Mouse (Mus musculus) layer of hippocampus, postnatal 25 days (tissue): Measurements from ENCODE around the gene Gm11992. TPM values are rescaled to one million over a fixed set of nuclear protein-coding genes. Genes with fewer than 3 reads are reported as not detected.

Experiments used
- DNase-seq, 2 experiments: peaks; one replicate each; pipeline ENCODE4 v3.0.0; 2022; ENCODE audit warnings: mixed read lengths in 2 of 2, low spot score in 1 of 2; ENCODE audit errors: extremely low spot score in 1 of 2
- total RNA-seq, 2 experiments: library from RNA; stranded (reverse); gene quantifications; 2 replicates each; pipeline ENCODE4 v1.2.3; 2021

The Gm11992 gene
- total RNA-seq: 1 to 10 TPM; 1.2 to 1.3 TPM

DNA sequence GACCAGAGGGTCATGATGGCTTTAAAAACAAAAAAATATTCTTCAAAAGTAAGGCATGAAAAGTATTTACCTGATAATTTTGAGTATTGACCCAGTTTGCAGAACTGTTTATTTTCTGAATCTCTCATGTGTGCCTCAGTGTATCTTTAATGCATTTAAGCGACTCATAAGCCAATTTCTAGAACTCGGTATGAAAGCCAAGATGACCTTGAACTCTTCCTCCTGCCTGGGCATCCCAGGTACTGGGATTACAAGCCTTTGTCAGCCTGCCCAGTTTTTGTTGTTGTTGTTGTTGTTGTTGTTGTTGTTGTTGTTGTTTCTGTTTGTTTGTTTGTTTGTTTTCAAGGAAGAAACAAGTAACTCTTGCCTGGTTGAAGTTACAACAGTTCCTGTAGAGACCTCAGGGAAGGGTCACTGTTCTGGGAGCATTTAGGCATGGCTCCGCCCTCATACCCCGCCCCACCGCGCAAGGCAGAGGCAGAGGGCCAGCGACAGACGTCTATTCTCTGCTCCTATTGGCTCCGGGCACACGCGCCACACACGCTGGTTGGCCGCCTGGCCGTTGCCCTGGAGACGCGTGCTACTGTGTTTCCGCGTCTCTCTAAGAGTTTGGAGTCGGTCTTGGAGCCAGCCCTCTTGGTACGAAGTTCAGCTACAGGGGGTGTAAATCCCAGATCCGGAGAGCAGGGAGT lies at the start of gene Gm11992:
Gm11992 (plus strand) TSS at position 584 of the 692 bp plus-strand sequence.
- DNase-seq: peak; percentile 59 to 66

DNA sequence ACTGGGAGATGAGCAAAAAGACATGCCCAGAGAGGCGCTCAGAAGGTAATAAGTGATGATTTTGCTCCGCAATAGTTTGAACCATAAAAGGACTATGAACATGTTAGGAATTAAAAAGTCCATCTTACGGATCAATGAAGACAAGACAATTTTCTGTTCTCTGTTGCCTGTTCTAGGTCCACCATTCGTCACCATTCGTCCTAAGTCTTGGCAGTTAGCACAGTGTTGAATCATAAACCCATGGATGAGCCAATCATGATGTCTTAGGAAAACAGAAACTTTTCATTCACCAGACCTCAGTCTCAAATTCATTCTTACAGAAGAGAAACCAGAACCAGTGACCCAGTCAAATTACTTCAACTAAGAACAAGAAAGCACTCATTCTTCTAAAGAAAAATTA lies 39.6 kb upstream of the Gm11992 start:
- no peak for DNase-seq

DNA sequence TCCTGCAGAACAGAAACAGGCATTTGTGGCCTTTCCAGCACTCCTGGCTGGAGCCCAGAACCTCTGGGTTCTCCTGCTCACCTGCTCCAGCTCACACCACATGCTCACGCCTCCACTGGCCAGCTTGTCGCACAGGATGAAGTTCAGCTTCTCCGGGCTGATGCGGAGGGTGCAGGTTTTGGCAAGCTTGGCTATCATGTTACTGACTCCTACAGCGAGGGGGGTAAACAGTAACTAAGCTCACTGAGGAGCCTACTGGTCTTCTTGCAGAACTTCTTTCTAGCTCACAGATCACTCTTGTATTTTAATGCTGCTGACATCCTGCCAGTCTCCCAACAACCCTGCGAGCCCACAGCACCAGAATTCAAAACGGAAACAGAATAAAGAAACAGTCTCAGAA lies 38.0 kb upstream of the Gm11992 start:
- peak in 1 of 2 experiments; percentile 9 for DNase-seq

DNA sequence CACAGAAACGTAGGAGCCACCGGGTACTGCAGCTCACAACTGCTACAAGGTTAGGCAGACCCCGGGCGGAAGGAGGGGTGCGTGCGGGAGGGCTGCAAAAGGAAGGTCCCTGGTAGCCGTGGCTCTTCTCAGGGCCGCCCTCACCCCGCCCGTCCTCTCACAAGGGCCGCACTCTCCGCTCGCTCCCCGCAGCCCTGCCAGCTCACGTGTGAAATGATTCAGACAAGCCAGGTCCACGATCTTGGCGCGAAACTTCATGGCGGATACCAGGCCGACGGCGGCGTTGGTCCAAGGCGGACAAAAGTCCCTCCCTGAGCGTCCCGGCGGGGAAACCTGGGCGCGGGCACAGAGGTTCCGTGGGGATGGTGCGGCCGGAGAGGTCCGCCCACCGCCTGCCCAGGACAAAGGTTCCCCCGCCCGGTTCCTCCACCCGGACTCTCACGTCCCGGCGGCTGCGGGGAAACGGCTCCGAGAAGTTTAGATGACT lies 37.5 kb upstream of the Gm11992 start, which contains the start of gene Hus1:
Hus1 (minus strand) TSS at position 339 of the 487 bp plus-strand sequence.
- peak; percentile 72 to 75 for DNase-seq

DNA sequence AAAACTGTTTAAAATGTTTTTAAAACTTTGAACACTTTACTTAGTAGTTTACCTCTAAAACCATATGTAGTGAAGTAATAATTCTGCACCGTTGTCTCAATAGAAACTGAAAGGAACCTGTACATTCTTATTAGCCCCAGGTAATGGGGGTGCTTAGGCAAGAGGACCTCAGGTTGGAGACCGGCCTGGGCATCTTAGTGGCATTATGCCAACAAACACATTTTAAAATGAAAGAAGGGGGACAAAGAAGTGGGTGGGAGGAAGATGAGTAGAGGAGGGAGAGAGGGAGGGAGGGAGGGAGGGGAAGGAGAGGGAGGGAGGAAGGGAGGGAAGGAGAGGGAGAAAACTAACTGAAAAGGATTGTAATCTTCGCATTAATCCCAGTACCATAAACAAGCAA lies 37.0 kb upstream of the Gm11992 start:
- DNase-seq: no peak

DNA sequence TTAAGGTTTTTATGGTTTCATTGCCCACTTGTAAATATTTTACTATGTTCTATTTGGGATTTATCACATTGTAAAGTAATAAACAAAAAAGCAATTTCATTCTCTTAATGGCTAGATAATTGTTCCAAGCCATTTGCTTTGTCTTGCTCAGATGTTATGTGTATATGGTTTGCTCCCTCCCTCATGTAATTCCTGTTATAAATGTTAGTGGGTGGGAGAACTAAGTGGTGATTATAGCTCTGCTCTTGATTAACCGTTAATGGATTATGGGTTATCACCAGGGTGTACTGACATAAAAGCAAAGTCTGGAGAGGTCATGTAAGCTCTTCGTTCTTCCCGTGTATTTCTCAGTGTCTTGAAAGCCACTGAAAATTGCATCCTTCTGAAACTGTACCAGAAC lies 33.7 kb upstream of the Gm11992 start:
- DNase-seq: no peak

DNA sequence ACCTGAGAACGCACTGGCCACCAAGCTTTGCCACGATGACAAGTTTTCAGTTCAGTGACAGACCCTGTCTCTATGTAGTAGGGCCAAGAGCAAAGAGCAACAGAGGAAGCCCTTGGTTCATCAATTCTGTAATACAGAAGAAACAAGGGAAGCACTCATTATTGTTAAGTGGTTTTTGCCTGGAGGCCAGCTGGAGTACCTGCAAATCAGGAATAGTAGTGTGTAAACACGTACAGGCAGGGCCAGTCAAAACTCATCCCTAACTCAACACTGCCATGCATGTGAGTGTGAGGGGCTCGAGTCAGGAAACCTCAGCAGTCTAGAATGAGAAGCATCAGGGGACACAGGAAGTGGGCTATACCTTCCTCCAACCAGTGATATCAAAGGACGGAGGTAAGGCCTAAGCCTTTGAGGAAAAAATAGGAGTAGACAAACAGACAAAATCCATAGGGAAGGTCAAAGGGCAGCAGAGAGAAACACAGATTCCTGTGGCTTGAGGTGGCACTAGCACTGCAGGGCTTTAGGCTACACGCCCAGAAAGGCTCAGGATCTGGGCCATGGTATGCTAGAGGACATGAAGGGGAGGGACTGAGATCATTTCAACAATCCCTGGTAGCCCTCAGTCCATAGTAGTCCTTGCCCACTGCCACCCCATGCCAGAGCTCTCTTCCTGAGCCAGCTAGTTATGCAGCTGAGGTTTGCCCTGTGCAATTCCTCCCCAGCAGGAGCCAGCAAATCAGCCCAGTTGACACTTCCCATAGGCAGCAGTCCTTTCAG lies 29.7 kb upstream of the Gm11992 start:
- DNase-seq: no peak

DNA sequence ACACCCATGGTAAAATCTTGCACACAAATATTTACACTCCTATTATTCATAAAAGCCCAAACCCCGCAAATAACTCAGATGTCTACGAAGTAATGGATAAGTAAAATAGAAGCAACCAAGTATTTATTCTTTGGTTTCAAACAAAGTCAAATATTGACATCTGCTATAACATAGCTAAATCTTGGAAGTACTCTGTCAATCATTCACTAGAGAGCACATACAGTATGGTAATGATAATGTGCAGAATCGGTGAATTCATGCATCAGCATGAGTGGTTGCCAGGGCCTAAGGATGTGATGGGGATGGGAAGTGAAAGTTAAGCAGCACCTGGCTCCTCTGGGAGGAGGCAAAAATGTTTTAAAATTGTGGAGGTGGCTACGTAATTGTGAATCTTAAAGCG lies 28.2 kb upstream of the Gm11992 start:
- no peak for DNase-seq

DNA sequence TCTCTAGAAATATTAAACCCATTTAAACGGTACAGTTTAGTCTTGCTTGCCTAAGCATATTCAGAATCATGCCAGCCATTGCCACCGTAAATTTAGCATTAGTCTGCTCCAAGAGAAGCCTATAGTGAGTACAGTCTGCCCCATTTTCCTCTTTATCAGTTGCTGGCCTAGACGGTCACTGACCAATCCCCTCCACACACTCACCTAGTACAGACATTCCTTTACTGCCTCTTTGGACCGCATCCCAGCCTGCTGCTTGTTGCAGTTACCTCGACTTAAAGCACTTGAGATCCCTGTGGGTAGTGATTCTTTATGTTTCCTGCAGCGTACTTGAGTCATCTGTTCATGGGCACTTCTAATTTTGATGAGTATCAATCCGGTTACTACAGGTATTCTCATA lies 23.6 kb upstream of the Gm11992 start:
- DNase-seq: no peak

DNA sequence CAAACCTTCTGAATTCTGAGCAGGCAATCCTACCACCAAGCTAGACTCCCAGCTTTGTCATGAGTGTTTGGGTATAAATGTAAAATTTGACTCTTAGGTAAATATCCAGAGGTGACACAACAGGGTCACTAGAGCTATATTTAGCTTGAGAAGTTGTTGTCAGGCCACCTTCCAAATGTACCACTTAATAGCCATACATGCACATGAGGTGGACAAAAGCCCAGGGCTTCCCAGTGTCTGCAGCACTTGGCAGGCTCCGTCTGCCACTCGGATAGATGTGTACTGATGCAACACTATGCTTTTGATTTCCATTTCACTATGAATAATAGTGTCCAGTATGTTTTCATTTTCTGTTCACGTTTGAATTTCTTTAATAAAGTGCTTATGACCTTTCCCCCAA lies 23.2 kb upstream of the Gm11992 start:
- no peak for DNase-seq

DNA sequence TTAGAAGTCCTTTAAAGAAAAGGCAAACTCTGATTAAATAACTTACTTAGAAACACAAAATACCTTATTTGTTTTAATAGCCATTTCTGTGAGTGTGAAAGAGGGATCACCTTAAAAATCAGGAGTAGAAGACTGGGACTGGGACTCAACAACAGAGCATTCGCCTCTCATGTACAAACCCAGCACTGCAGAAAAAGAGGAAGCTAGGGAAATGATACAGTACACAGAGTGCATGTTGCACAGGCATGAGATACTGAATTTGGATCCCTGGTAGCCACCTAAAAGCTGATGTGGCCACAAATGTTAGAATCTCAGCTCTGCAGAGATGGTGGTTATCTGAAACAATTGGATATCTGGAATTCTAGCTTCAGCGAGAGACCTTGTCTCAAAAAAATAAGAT lies 16.9 kb upstream of the Gm11992 start:
- DNase-seq: no peak

DNA sequence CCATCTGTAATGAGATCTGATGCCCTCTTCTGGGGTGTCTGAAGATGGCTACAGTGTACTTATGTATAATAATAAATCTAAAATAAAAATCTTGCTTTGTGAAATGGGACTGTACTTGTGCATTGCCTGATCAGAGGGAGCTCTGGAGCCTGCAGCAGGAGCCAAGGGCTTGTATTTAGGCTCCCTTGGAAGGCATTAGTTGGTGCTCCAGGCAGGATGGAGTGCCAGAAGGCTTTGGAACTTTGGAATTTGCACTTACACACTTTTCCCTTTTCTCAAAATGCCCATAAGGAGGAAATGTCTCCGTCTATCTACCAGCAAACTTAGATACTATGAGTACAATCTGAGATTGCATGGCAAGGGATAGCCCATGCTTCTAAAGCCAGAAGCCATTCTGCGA lies 1.8 kb upstream of the Gm11992 start:
- no peak for DNase-seq

DNA sequence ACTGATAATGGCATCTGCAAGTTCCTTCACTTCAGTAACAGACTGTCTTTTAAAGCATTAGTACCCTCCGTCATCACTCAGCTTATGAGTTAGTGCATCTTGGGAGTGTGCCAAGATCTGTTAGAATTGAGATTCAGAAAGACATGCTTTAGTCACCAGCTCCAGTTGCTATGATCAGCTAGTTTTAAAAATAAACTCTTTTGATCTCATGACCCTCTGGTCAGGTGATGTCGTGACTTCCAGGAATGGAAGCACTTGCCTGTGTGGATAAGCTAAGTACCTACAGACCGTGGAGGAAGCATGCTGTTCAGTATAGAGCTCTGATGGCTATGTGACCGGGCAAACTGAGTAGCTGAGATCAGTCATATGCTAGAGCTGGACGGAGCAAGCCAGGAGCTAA lies 1.4 kb upstream of the Gm11992 start:
- DNase-seq: no peak

DNA sequence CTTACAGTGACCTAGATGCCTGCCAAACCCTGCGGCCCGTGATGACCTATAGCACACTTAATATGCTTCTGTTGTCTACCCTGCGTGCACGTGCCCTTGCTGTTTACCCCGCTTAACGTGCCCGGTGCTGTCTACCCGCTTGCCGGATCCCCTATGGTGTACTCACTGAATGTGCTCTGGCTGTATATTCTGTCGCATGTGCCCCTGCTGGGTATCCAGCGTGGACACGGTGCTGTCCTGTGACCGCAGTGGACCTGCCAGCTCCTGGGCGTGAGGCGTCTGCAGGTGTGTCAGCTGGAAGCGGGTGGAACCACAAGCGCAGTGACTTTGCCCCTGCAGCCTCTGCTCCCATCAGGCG lies 288 bp downstream of the Gm11992 start, which contains the start of gene Sun3:
Sun3 (minus strand) TSS at position 289 of the 358 bp plus-strand sequence.
- DNase-seq: peak in 1 of 2 experiments; percentile 15

DNA sequence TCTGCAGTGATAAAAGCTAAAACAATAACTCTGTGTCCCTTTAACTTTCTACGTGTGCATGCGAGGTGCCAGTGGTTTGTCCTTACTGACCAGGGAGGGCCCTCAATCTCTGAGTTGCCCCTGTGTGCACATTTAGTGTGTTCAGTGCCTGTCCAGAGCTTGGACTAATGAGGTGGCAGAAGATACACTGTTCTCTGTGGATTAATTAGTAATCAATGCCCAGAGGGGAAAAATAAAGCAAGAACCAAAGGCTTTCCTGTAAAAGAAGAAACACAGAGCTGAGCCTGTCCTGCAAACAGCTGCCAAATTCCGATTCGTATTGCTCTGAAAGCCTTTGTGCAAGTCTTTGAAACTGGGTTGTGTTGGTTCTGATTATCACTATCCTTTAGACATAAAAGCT lies 1.8 kb downstream of the Gm11992 start:
- DNase-seq: no peak

DNA sequence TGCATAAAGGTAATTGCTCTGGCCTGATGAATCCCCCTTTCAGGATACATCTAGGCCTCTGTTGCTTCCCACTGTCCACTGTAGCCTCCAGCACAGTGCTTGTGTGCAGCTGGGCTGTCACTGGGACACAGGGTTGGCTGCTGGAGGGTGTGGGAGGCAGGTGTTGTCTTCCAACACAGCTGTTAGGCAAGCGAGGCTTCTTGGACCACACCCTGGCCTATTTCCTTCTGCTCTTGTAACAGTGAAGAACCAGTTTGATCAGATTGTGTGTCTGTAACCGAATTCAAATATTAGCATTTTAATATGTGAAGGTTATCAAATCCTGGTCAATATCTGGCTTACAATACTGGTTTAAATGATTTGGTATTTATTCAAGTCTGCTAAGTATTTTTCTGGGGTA lies 3.5 kb downstream of the Gm11992 start:
- DNase-seq: no peak

DNA sequence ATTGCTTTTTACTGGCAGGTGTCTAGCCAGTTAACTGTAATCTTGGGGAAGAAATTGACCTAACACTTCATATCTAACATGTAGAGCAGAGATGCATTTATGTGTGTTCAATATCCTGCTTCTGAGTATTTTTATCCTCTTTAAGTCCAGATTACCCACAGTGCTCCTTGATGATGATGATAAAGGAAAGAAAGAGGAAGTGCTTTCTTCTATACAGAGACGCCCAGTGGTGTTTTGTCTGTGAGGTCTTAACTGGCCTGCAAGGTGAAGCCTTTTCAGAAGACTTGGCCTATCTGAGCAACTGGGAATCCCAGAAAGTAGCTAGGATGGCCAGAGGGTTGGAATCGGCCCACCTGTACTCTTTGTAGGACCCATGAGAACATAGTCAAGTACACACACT lies 8.5 kb downstream of the Gm11992 start:
- DNase-seq: no peak

DNA sequence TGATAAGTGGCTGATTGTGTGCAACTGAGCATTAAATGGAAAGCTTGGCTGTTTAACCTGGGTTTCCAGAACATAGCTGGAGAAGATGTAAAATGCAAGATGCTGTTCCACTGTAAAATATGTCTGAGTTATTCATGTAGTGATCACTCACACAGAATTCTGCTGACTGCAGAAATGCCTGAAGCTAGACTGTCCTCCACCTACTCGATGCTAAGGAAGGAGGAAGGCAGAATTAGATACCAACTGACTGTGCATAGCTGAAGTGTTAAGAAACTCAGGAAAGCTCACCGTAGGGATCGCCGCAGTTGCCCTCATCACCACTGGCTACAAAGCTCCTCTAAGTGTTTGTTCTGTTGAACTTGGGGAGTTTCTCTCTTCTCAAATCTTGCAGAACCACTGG lies 9.3 kb downstream of the Gm11992 start:
- DNase-seq: no peak

DNA sequence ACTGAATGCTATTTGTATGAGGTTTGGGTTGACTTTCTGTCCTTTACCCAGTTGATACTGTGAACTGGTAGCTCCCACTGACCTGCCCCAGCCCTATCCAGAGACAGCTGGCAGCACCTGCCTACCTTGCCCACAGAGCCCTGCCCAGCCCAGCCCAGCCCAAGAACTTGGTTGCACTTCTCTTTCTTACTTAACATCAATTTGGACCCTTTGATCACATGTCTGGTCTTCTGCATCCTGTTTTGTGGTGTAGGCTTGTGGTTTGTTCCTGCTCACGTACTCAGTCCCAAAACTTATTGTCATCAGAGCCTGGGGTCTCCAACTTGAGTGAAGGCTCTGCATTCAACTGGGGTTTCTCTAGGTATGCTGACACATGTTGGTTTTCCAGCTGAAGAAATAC lies 11.6 kb downstream of the Gm11992 start:
- no peak for DNase-seq

DNA sequence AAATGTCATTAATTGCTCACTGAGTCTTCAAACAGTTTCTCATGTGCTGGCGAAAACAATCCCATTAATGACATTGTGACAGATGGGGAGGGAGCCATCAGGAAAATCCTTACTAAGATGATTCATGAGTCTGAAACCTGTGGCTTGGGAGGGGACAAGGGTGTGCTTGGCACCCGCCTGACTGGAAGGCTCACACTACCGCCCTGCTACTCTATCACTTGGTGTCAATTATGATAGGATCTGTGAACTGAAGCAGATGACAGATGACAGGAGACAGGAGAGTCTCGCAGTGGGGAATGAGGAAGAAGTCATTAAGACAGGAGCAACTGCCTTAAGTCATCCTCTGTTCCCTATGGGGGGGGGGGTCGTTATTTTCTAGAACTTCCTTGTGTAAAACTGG lies 12.1 kb downstream of the Gm11992 start:
- no peak for DNase-seq

DNA sequence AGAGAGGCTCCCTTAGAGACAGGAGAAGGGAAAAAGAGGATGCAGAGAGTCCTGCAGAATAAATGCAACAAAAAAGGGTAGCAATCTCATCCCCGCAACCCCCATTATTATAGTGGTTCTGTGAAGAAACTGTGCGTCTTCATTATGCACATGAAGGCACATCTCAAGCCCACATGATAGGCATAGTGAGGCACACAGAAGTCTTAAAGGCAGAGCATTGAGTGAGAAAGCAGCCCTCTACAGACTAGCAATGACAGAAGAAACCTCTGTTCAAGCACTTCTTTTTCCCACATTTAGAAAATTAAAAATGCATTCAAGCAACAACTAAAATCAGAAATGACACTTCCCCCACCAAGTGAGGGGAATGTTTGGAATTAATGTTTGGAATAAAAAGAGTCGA lies 28.1 kb downstream of the Gm11992 start:
- DNase-seq: no peak

DNA sequence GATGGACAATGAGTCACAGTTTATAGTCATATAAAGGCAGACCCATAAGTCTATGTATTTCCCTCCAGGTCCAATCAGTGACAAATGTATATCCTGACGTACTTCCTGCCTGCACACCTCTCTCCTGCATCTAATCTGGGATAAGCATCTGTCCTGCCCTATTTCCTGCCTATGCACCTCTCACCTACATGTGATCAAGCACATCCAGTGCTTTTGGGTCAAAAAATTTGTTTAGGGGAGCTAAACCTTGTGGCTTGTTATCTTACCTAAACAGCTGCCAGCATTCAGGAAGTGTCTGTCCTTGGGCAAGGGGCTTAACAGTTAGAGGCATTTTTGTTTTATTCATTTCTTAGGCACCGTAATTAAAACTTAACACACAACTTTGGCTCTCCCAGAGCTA lies 64.8 kb downstream of the Gm11992 start:
- no peak for DNase-seq
